ENCODE assay signal across 8 mouse cellular contexts in genomic region chr11:97309911-97310571, GRCm38 (mm10). TPM values are rescaled to one million over a fixed set of nuclear protein-coding genes. Genes with fewer than 3 reads are reported as not detected.
DNase-seq lines count a peak whose midpoint lies in the region; ATAC-seq and TF ChIP-seq lines count a peak whose summit lies in the region.

No protein-coding gene starts in this region.

- no peaks in the 10 kb centered on the region for H3K9me3 ChIP-seq in embryonic facial prominence, embryonic 11.5 days (replicated peaks; ENCODE audit: control insufficient read depth, low read length)
- no peaks in the 10 kb centered on the region for H3K9me3 ChIP-seq in limb, embryonic 14.5 days (ENCODE audit: control insufficient read depth, low read length)
- H3K9me3 ChIP-seq in midbrain, embryonic 16.5 days (replicated peaks; ENCODE audit: control insufficient read depth, low read length, poor library complexity, severe bottlenecking), result no peaks in the 10 kb centered on the region

- no peaks in the 10 kb centered on the region for H3K27me3 ChIP-seq in embryonic facial prominence, embryonic 11.5 days (ENCODE audit: control insufficient read depth, insufficient read depth, low read length)
- no peaks in the 10 kb centered on the region for H3K27me3 ChIP-seq in limb, embryonic 14.5 days (ENCODE audit: control insufficient read depth, insufficient read depth, low read length)
- H3K27me3 ChIP-seq in midbrain, embryonic 16.5 days (ENCODE audit: control insufficient read depth, insufficient read depth, low read depth, low read length), result no peaks in the 10 kb centered on the region; the same call in 1 of the 2 replicates

- peak overlapping the region; percentile 32 for H3K4me3 ChIP-seq in embryonic facial prominence, embryonic 11.5 days (ENCODE audit: low read depth, low read length)
- H3K4me3 ChIP-seq in limb, embryonic 14.5 days (replicated peaks; ENCODE audit: low read length), result peak overlapping the region; percentile 42
- H3K4me3 ChIP-seq in midbrain, embryonic 16.5 days (ENCODE audit: low read depth, low read length), result peak overlapping the region; percentile 26

- no peaks in the 10 kb centered on the region for H3K36me3 ChIP-seq in embryonic facial prominence, embryonic 11.5 days (replicated peaks; ENCODE audit: control insufficient read depth, insufficient read depth, low read depth, low read length)
- no peaks in the 10 kb centered on the region for H3K36me3 ChIP-seq in limb, embryonic 14.5 days (ENCODE audit: control insufficient read depth, insufficient read depth, low read length)
- H3K36me3 ChIP-seq in midbrain, embryonic 16.5 days (ENCODE audit: control insufficient read depth, insufficient read depth, low read length), result no peaks in the 10 kb centered on the region

- DNase-seq in spleen, adult 18-20 months, result peak; percentile 28 to 53
- no peak for DNase-seq in spleen, adult 12 weeks (ENCODE audit: low spot score)
- DNase-seq in embryonic facial prominence, embryonic 11.5 days (ENCODE audit: low spot score), result peak; percentile 94
- peak; percentile 87 for DNase-seq in heart, adult 8-10 months (ENCODE audit: low spot score)
- DNase-seq in kidney, adult 8-10 months, result peak; percentile 76 to 81
- DNase-seq in limb, embryonic 14.5 days (ENCODE audit: low spot score), result peak; percentile 86
- DNase-seq in spleen, postnatal 4 days (ENCODE audit: low spot score in 2 of 2), result peak; percentile 49 to 72

- H3K4me1 ChIP-seq in embryonic facial prominence, embryonic 11.5 days (ENCODE audit: control insufficient read depth, insufficient read depth, low read length), result 0 out of 2 replicates have a peak, but pooled peaks cover 3% of the 10 kb centered on the region
- peaks cover 13% of the 10 kb centered on the region for H3K4me1 ChIP-seq in limb, embryonic 14.5 days (ENCODE audit: control insufficient read depth, insufficient read depth, low read length)
- peaks cover 16% of the 10 kb centered on the region for H3K4me1 ChIP-seq in midbrain, embryonic 16.5 days (ENCODE audit: control insufficient read depth, insufficient read depth, low read length)

- peak overlapping the region; percentile 43 for H3K9ac ChIP-seq in embryonic facial prominence, embryonic 11.5 days (replicated peaks; ENCODE audit: low read length)
- peak overlapping the region; percentile 41 for H3K9ac ChIP-seq in limb, embryonic 14.5 days (ENCODE audit: low read depth, low read length, severe bottlenecking)
- H3K9ac ChIP-seq in midbrain, embryonic 16.5 days (ENCODE audit: low read depth, low read length), result peak overlapping the region; percentile 36; the same call in 1 of the 2 replicates

- ATAC-seq in embryonic facial prominence, embryonic 11.5 days (replicated peaks; ENCODE audit: insufficient number of reproducible peaks, low FRiP score, low TSS enrichment, low read depth), result peak; percentile 58
- ATAC-seq in limb, embryonic 14.5 days (ENCODE audit: low FRiP score, low read depth), result peak; percentile 78; the same call in 1 of the 2 replicates
- ATAC-seq in midbrain, embryonic 16.5 days, result peak; percentile 78

- H3K27ac ChIP-seq in embryonic facial prominence, embryonic 11.5 days (replicated peaks; ENCODE audit: low read depth, low read length), result no peak overlapping the region
- H3K27ac ChIP-seq in limb, embryonic 14.5 days (replicated peaks; ENCODE audit: low read depth, low read length), result peak overlapping the region; percentile 9; the same call in 1 of the 2 replicates
- no peak overlapping the region for H3K27ac ChIP-seq in midbrain, embryonic 16.5 days (ENCODE audit: low read length)

- no peak for TF ChIP-seq POLR2A in limb, embryonic 14.5 days (IDR thresholded peaks at IDR 0.05; ENCODE audit: borderline replicate concordance, extremely low read depth, insufficient read depth, insufficient read length)

- 1% methylated on average over 25 of the region's 25 CpGs for WGBS in embryonic facial prominence, embryonic 11.5 days
- under 1% methylated on average over 25 of the region's 25 CpGs for WGBS in limb, embryonic 14.5 days
- WGBS in midbrain, embryonic 16.5 days, result under 1% methylated on average over 25 of the region's 25 CpGs

- H3K4me2 ChIP-seq in embryonic facial prominence, embryonic 11.5 days (ENCODE audit: low read depth, low read length), result peak overlapping the region; percentile 64
- H3K4me2 ChIP-seq in limb, embryonic 14.5 days (replicated peaks; ENCODE audit: low read depth, low read length, severe bottlenecking), result peak overlapping the region; percentile 70
- H3K4me2 ChIP-seq in midbrain, embryonic 16.5 days (ENCODE audit: low read length), result peak overlapping the region; percentile 59

RNA-seq across cellular contexts. Expression of gene Mrpl45, which starts 5.5 kb away (rescaled TPM):
- 57.2 and 61.3 TPM in 2 replicates for polyA plus RNA-seq in embryonic facial prominence, embryonic 11.5 days (2014; fragmentation: Nextera tagmentation; extraction: Ambion mirVana)
- total RNA-seq in heart, adult 8-10 months (2022), result 10 to 100 TPM; 49.9 to 64.7 (median 56.9) TPM
- 20.3 and 22.7 TPM in 2 replicates for polyA plus RNA-seq in limb, embryonic 14.5 days (2012; rRNA removed)
- polyA plus RNA-seq in limb, embryonic 14.5 days (2014; fragmentation: Nextera tagmentation; extraction: Ambion mirVana), result 42.4 and 42.8 TPM in 2 replicates
- polyA plus RNA-seq in midbrain, embryonic 16.5 days (2015; fragmentation: Nextera tagmentation; extraction: Ambion mirVana), result 38.2 and 41.6 TPM in 2 replicates

RNA-seq across cellular contexts. Expression of gene Npepps, which starts 29.6 kb away (rescaled TPM):
- polyA plus RNA-seq in embryonic facial prominence, embryonic 11.5 days (2014; fragmentation: Nextera tagmentation; extraction: Ambion mirVana), result 70.3 and 75.1 TPM in 2 replicates
- total RNA-seq in heart, adult 8-10 months (2022), result 10 to 100 TPM; 78.1 to 82.3 (median 79.1) TPM
- 54.6 and 63.5 TPM in 2 replicates for polyA plus RNA-seq in limb, embryonic 14.5 days (2012; rRNA removed)
- 73.9 and 83.6 TPM in 2 replicates for polyA plus RNA-seq in limb, embryonic 14.5 days (2014; fragmentation: Nextera tagmentation; extraction: Ambion mirVana)
- 151 and 163 TPM in 2 replicates for polyA plus RNA-seq in midbrain, embryonic 16.5 days (2015; fragmentation: Nextera tagmentation; extraction: Ambion mirVana)

RNA-seq across cellular contexts. Expression of gene Gpr179, which starts 41.8 kb away (rescaled TPM):
- 0.01 and 0.04 TPM in 2 replicates for polyA plus RNA-seq in embryonic facial prominence, embryonic 11.5 days (2014; fragmentation: Nextera tagmentation; extraction: Ambion mirVana)
- under 1 TPM in 3 of 4 experiments, not detected in 1; 0.06 to 0.12 (median 0.06) TPM for total RNA-seq in heart, adult 8-10 months (2022)
- polyA plus RNA-seq in limb, embryonic 14.5 days (2012; rRNA removed), result 0.08 and 0.09 TPM in 2 replicates
- 0.07 TPM in 2 replicates for polyA plus RNA-seq in limb, embryonic 14.5 days (2014; fragmentation: Nextera tagmentation; extraction: Ambion mirVana)
- 0.70 and 0.89 TPM in 2 replicates for polyA plus RNA-seq in midbrain, embryonic 16.5 days (2015; fragmentation: Nextera tagmentation; extraction: Ambion mirVana)

RNA-seq across cellular contexts. Expression of gene Socs7, which starts 52.3 kb away (rescaled TPM):
- 2.4 and 2.8 TPM in 2 replicates for polyA plus RNA-seq in embryonic facial prominence, embryonic 11.5 days (2014; fragmentation: Nextera tagmentation; extraction: Ambion mirVana)
- 10 to 100 TPM; 19.2 to 23.4 (median 20.0) TPM for total RNA-seq in heart, adult 8-10 months (2022)
- polyA plus RNA-seq in limb, embryonic 14.5 days (2012; rRNA removed), result 13.7 and 14.1 TPM in 2 replicates
- 2.6 and 3.0 TPM in 2 replicates for polyA plus RNA-seq in limb, embryonic 14.5 days (2014; fragmentation: Nextera tagmentation; extraction: Ambion mirVana)
- polyA plus RNA-seq in midbrain, embryonic 16.5 days (2015; fragmentation: Nextera tagmentation; extraction: Ambion mirVana), result 8.5 and 9.9 TPM in 2 replicates
